In genomic region chr14:48971546-48971945, GRCm38 (mm10) we compare ENCODE assay signal across 9 mouse cellular contexts.
"Had no signal": no experiment of that assay in that cellular context is flagged by ENCODE, and none has a peak within 500 bp of the region (broad histone marks: within the 10 kb centered on the region; RNA-seq: fewer than 3 reads in every experiment).

No protein-coding gene starts in this region.

- DNase-seq: liver, postnatal 0 days; lung, adult 2 months; lung, postnatal 14 days; lung, postnatal 36 days; midbrain, embryonic 14.5 days; right cerebral cortex, postnatal 14 days; thymus, adult 18-20 months; thymus, postnatal 25 days; thymus, postnatal 4 days had no signal
